Mouse (Mus musculus) stomach, embryonic 15.5 days (tissue): ENCODE measurements around the gene Olfr473. TPM values are rescaled to one million over a fixed set of nuclear protein-coding genes. Genes with fewer than 3 reads are reported as not detected.
"Not testable (repeated sequence)": the region's sequence is repeated elsewhere in the genome, so short reads cannot be mapped to it uniquely, and the experiment has no call there.

Source experiments
- ATAC-seq: fragments of 200-750 bp; cut with Nextera tagmentation; 2 replicates; pipeline ENCODE4 v1.8.0; 2017; ENCODE audit warnings: low read depth, moderate number of reproducible peaks, moderate TSS enrichment; ENCODE audit not compliant: insufficient read depth, low FRiP score
- H3K27ac ChIP-seq: fragments of 300-500 bp; sonication (generic); 2 replicates; pipeline ENCODE4 v1.5.1; 2015; ENCODE audit warnings: mild to moderate bottlenecking, inconsistent platforms
- H3K27me3 ChIP-seq: fragments of 300-500 bp; sonication (generic); replicated peaks from 2 replicates; pipeline ENCODE4 v1.6.1; 2015; ENCODE audit warnings: inconsistent platforms
- H3K36me3 ChIP-seq: fragments of 300-500 bp; sonication (generic); 2 replicates; pipeline ENCODE4 v1.6.1; 2015; ENCODE audit warnings: inconsistent platforms
- H3K4me1 ChIP-seq: fragments of 300-500 bp; sonication (generic); 2 replicates; pipeline ENCODE4 v1.6.1; 2015; ENCODE audit warnings: inconsistent platforms
- H3K4me2 ChIP-seq: fragments of 300-500 bp; sonication (generic); 2 replicates; pipeline ENCODE4 v1.6.1; 2015; ENCODE audit warnings: mild to moderate bottlenecking, inconsistent platforms
- H3K4me3 ChIP-seq: fragments of 300-500 bp; sonication (generic); replicated peaks from 2 replicates; pipeline ENCODE4 v1.5.1; 2015; ENCODE audit warnings: inconsistent platforms
- H3K9ac ChIP-seq: fragments of 300-500 bp; sonication (generic); 2 replicates; pipeline ENCODE4 v1.6.1; 2015; ENCODE audit warnings: inconsistent platforms
- H3K9me3 ChIP-seq: fragments of 300-500 bp; sonication (generic); 2 replicates; pipeline ENCODE4 v1.6.1; 2016; ENCODE audit warnings: inconsistent platforms
- WGBS: fragments of 180-500 bp; shearing (Covaris S2); methylation state at CpG from one replicate; pipeline ENCODE4 v1.1.7; 2015; 5-methylcytosine and 5-hydroxymethylcytosine counted together
- polyA plus RNA-seq: library from polyadenylated mRNA; unstranded; fragments of >200 nt; fragmentation: Nextera tagmentation; extraction: Ambion mirVana; gene quantifications from 2 replicates; pipeline ENCODE4 v1.2.1, GENCODE M21; 2015

Gene Olfr473
- polyA plus RNA-seq = not detected in 2 replicates

DNA sequence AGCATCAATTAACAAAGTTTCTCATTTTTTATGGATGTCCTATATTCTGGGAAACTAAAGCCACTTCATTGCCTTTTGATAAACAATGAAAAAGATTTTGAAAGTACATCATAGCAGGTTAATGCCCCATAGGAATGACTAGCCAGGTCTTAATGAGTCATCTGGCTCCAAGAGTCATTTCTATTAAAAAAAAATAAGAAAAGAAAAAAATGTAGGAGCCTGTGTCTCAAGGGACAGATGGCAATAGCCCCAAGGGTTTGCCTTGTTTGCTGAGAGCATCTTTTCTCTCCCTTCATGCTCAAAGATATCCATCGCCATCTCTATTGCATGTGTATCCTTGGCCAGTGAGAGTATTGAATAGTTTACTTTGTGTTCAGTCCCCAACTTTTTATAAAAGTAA lies at the start of gene Olfr473:
Gene Olfr473 (plus strand): TSS at position 301 of the 400 bp plus-strand sequence.
- H3K27me3 ChIP-seq = no peaks in the 10 kb centered on the region
- no peaks in the 10 kb centered on the region for H3K4me1 ChIP-seq
- no peak for ATAC-seq
- no peak within 1 kb of the TSS for H3K9ac ChIP-seq
- H3K36me3 ChIP-seq = no peaks in the 10 kb centered on the region
- 79% methylated on average over 1 of the region's 1 CpGs for WGBS
- no peaks in the 10 kb centered on the region for H3K9me3 ChIP-seq
- no peak within 1 kb of the TSS for H3K4me3 ChIP-seq
- no peak within 1 kb of the TSS for H3K27ac ChIP-seq
- H3K4me2 ChIP-seq = no peak within 1 kb of the TSS

- no peak within 1 kb of the TSS for H3K9ac ChIP-seq
- no peak within 1 kb of the TSS for H3K4me2 ChIP-seq
- H3K4me1 ChIP-seq = no peaks in the 10 kb centered on the region
- no peak for ATAC-seq
- no peaks in the 10 kb centered on the region for H3K27me3 ChIP-seq
- no peak within 1 kb of the TSS for H3K4me3 ChIP-seq
- no peaks in the 10 kb centered on the region for H3K9me3 ChIP-seq
- no peak within 1 kb of the TSS for H3K27ac ChIP-seq
- H3K36me3 ChIP-seq = no peaks in the 10 kb centered on the region
Measured at GRCm38 (mm10) chr7:107897602-107898001, 32.6 kb upstream of the Olfr473 start, which contains the start of gene Olfr472. TSS of gene Olfr472 (plus strand) at chr7:107897902.

DNA sequence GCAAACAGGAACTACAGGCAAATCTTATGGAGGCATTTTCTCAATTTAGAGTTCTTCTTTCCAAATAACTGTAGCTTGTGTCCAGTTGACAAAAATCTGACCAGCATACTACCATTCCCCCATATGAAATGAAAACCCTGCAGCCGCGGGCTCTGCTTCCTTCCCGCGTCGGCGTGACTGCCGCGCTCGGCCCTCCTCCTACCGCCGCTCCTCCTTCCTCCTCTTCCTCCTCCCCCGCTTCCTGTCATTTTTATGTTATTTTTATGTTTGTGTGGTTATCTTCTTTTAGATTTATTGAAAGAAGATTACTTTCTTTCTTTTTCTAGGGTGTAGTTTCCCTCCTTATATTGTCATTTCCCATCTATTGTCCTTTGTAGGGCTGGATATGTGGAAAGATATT lies 22.3 kb downstream of the Olfr473 start:
- not testable (repeated sequence) for ATAC-seq, H3K4me3 ChIP-seq, H3K36me3 ChIP-seq, H3K4me1 ChIP-seq, H3K4me2 ChIP-seq, H3K9ac ChIP-seq, H3K27me3 ChIP-seq, H3K9me3 ChIP-seq, H3K27ac ChIP-seq
- 97% methylated on average over 12 of the region's 12 CpGs for WGBS

GRCm38 (mm10) chr7:107954343-107954742 lies 24.1 kb downstream of the Olfr473 start, which contains the start of gene Olfr474:
TSS of gene Olfr474 (plus strand) at chr7:107954643.
- Histone ChIP-seq H3K9me3 (no peaks in the 10 kb centered on the region), H3K27ac (no peak within 1 kb of the TSS), H3K36me3 (no peaks in the 10 kb centered on the region), H3K4me2 (no peak within 1 kb of the TSS), H3K27me3 (no peaks in the 10 kb centered on the region), H3K4me3 (no peak within 1 kb of the TSS), H3K4me1 (no peaks in the 10 kb centered on the region), H3K9ac (no peak within 1 kb of the TSS)
- WGBS = 88% methylated on average over 1 of the region's 1 CpGs
- no peak for ATAC-seq

DNA sequence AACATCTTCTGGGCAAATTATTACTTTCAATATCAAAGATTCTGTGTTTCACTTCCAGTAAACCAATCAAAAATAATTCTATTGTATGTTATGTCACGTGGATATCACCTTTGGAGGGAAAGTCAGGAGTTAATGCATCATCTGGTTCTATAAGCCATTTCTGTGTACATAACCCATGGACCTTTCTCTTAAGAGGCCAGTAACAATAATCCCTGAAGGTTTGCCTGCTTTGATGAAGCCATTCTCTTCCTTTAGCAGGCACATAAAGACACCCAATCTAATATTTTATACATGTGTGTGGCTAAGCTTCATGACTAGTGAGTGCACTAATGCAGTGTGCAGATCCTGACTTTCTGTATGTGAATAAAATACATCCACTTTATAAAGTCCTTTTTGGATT lies 34.3 kb downstream of the Olfr473 start, which contains the start of gene Olfr476:
Gene Olfr476 (plus strand): TSS at position 301 of the 400 bp plus-strand sequence.
- 58% methylated on average over 1 of the region's 1 CpGs for WGBS

More for the DNA sequence above, 34.3 kb downstream of the Olfr473 start, which contains the start of gene Olfr476:
- Histone ChIP-seq H3K4me3 (no peak within 1 kb of the TSS), H3K4me2 (no peak within 1 kb of the TSS), H3K4me1 (no peaks in the 10 kb centered on the region), H3K9ac (no peak within 1 kb of the TSS), H3K9me3 (no peaks in the 10 kb centered on the region), H3K27me3 (no peaks in the 10 kb centered on the region), H3K27ac (no peak within 1 kb of the TSS), H3K36me3 (no peaks in the 10 kb centered on the region)
- no peak for ATAC-seq

Other genes with a start within 250 kb of the Olfr473 start
- 0.18 and 0.34 TPM in 2 replicates for gene Cyb5r2, start 172.4 kb upstream of the Olfr473 start, polyA plus RNA-seq
- not detected in 2 replicates for gene Ovch2, start 129.2 kb upstream of the Olfr473 start, polyA plus RNA-seq
- not detected in 2 replicates for gene Olfr467, start 118.2 kb upstream of the Olfr473 start, polyA plus RNA-seq
- gene Olfr469, start 104.9 kb upstream of the Olfr473 start, polyA plus RNA-seq = not detected in 2 replicates
- gene Olfr470, start 83.0 kb upstream of the Olfr473 start, polyA plus RNA-seq = not detected in 2 replicates
- gene Olfr472, start 32.5 kb upstream of the Olfr473 start, polyA plus RNA-seq = 0.03 TPM in 1 of 2 replicates, not detected in the other
- not detected in 2 replicates for gene Olfr474, start 24.2 kb downstream of the Olfr473 start, polyA plus RNA-seq
- gene Olfr476, start 34.4 kb downstream of the Olfr473 start, polyA plus RNA-seq = not detected in 2 replicates
- gene Olfr477, start 56.2 kb downstream of the Olfr473 start, polyA plus RNA-seq = not detected in 2 replicates
- gene Olfr478, start 103.5 kb downstream of the Olfr473 start, polyA plus RNA-seq = not detected in 2 replicates
- gene Olfr479, start 120.2 kb downstream of the Olfr473 start, polyA plus RNA-seq = not detected in 2 replicates
- not detected in 2 replicates for gene Olfr480, start 136.9 kb downstream of the Olfr473 start, polyA plus RNA-seq
- gene Olfr481, start 149.4 kb downstream of the Olfr473 start, polyA plus RNA-seq = not detected in 2 replicates
- 0.24 TPM in 1 of 2 replicates, not detected in the other for gene Olfr482, start 167.1 kb downstream of the Olfr473 start, polyA plus RNA-seq
- not detected in 2 replicates for gene Olfr483, start 170.4 kb downstream of the Olfr473 start, polyA plus RNA-seq
- gene Olfr484, start 197.0 kb downstream of the Olfr473 start, polyA plus RNA-seq = not detected in 2 replicates
- gene Olfr485, start 229.4 kb downstream of the Olfr473 start, polyA plus RNA-seq = not detected in 2 replicates
- not detected in 2 replicates for gene Olfr486, start 242.3 kb downstream of the Olfr473 start, polyA plus RNA-seq